Mouse (Mus musculus) kidney, adult 2 months (tissue): ENCODE measurements around the gene Slc24a5.

Experiments used
- CTCF ChIP-seq: fragments of 200-500 bp; conservative IDR thresholded peaks from 2 replicates; pipeline ENCODE4 v1.5.1; 2011; ENCODE audit warnings: low read depth, mild to moderate bottlenecking, control low read depth, low read length, moderate library complexity, mixed read lengths; ENCODE audit not compliant: insufficient read depth, insufficient read length
- POLR2A ChIP-seq: fragments of 200-500 bp; IDR thresholded peaks from one replicate; pipeline ENCODE4 v1.6.1; 2011; ENCODE audit warnings: low read depth, low read length, control low read depth

DNA sequence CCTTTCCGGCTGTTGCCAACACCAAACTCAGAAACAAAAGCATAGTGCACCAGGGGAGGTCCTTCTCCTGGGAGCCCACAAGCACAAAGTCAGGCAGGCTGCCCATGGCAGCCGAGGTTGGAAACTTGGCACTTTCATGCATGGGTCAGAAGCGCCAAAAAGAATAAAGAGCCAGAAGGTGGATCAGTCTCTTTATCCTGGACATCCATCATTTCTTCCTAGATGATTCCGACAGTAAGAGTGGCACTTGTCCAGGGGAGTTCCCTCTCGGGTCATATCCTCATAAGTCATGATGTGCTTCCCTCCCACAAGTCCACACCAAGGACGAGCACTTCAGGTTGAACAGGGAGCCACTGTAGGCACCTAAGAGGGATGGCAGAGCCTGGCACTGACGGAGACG, 36.8 kb upstream of the Slc24a5 start:
- TF ChIP-seq CTCF (no peak), POLR2A (no peak)
